Mouse (Mus musculus): ENCODE measurements at regions not wholly inside any gene's neighbourhood (a gene's known extent, or its start where the extent isn't known, plus 50 kb on each side); places are given as distances from the start of the nearest gene placed in this dataset.

DNA sequence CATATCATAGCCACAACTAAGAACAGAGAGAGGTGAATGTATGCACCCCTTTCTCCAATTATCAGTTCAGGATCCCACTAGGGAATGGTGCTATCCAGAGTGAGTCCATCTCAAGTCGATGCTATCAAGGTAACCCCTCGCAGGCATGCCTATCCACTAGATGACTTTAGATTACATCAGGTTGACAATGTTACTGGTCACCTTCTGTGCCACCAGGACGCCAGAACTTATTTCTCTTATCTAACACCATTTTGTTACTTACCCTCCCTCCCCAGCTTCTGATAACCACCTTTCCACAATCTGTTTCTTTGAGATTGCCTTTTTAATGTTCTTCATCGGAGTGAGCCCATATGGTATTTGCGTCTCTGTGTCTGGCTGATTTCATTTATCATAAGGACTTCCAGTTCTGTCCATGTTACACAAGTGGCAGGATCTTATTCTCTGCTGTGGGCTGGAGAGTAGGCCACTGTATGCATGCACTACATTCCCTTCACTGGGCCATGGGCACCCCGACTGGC is 57.9 kb upstream of the Klf13 start:
- TF ChIP-seq CTCF (IDR thresholded peaks at IDR 0.05; ENCODE audit: borderline replicate concordance, control insufficient read depth, extremely low read depth, insufficient read depth, low read length, poor library complexity) (no peak), POLR2A (IDR thresholded peaks at IDR 0.05; ENCODE audit: control insufficient read depth, extremely low read depth, insufficient read depth, low read length, poor library complexity) (no peak)
